In genomic region chr13:6635138-6636076, GRCm38 (mm10) we compare ENCODE assay signal across 9 mouse cellular contexts. TPM values are rescaled to one million over a fixed set of nuclear protein-coding genes. Genes with fewer than 3 reads are reported as not detected.
DNase-seq lines count a peak whose midpoint lies in the region; ATAC-seq and TF ChIP-seq lines count a peak whose summit lies in the region.
"Had no signal": no experiment of that assay in that cellular context is flagged by ENCODE, and none has a peak within 500 bp of the region (broad histone marks: within the 10 kb centered on the region; RNA-seq: fewer than 3 reads in every experiment).

No protein-coding gene starts in this region.

- H3K9ac ChIP-seq in stomach, embryonic 15.5 days, result no peak overlapping the region
- H3K9ac ChIP-seq: embryonic facial prominence, embryonic 15.5 days had no signal

- H3K4me3 ChIP-seq in brown adipose tissue, adult 24 weeks (ENCODE audit: insufficient read depth, low read depth, low read length), result no peak overlapping the region
- H3K4me3 ChIP-seq in stomach, embryonic 15.5 days (replicated peaks), result no peak overlapping the region
- H3K4me3 ChIP-seq in thymus, adult 2 months (ENCODE audit: control insufficient read depth, insufficient read depth, low read length), result no peak overlapping the region
- H3K4me3 ChIP-seq: embryonic facial prominence, embryonic 15.5 days had no signal

- WGBS in stomach, embryonic 15.5 days, result 41% methylated on average over 11 of the region's 11 CpGs
- 90% methylated on average over 11 of the region's 11 CpGs for WGBS in thymus, adult 2 months

- ATAC-seq in stomach, embryonic 15.5 days (ENCODE audit: insufficient read depth, low FRiP score, low read depth), result peak; percentile 54

- TF ChIP-seq CTCF in thymus, adult 2 months (IDR thresholded peaks at IDR 0.05; ENCODE audit: borderline replicate concordance, control insufficient read depth, extremely low read depth, insufficient read depth, low read length, poor library complexity), result no peak

- peak; percentile 41 for DNase-seq in lung, postnatal 10 days
- DNase-seq in lung, postnatal 4 days, result no peak
- peak; percentile 44 for DNase-seq in heart, postnatal 4 days
- no peak for DNase-seq in thymus, adult 2 months
- no peak for DNase-seq in layer of hippocampus, postnatal 14 days (ENCODE audit: low spot score in 2 of 2)
- DNase-seq: cerebellum, adult 18-20 months had no signal

- no peak overlapping the region for H3K4me2 ChIP-seq in stomach, embryonic 15.5 days
- H3K4me2 ChIP-seq: embryonic facial prominence, embryonic 15.5 days had no signal

- peaks cover 25% of the 10 kb centered on the region for H3K4me1 ChIP-seq in brown adipose tissue, adult 24 weeks (ENCODE audit: control insufficient read depth, insufficient read depth, insufficient read length, low read length)
- peaks cover 11% of the 10 kb centered on the region; the same call in 1 of the 2 replicates for H3K4me1 ChIP-seq in stomach, embryonic 15.5 days
- H3K4me1 ChIP-seq in thymus, adult 2 months (replicated peaks; ENCODE audit: control insufficient read depth, insufficient read depth, low read length), result peaks cover 23% of the 10 kb centered on the region

- peak overlapping the region; percentile 63 for H3K27ac ChIP-seq in brown adipose tissue, adult 24 weeks (replicated peaks; ENCODE audit: low read depth, low read length)
- peak overlapping the region; percentile 23; the same call in 1 of the 2 replicates for H3K27ac ChIP-seq in stomach, embryonic 15.5 days
- H3K27ac ChIP-seq in thymus, adult 2 months (ENCODE audit: control insufficient read depth, insufficient read depth, low read length), result no peak overlapping the region
- H3K27ac ChIP-seq: embryonic facial prominence, embryonic 15.5 days had no signal

- TF ChIP-seq POLR2A in thymus, adult 2 months (IDR thresholded peaks at IDR 0.05; ENCODE audit: control insufficient read depth, extremely low read depth, insufficient read depth, low read length, poor library complexity), result no peak

- H3K36me3 ChIP-seq in stomach, embryonic 15.5 days, result no peaks in the 10 kb centered on the region
- no peaks in the 10 kb centered on the region for H3K36me3 ChIP-seq in thymus, adult 2 months (ENCODE audit: control insufficient read depth, insufficient read depth, low read length)
- H3K36me3 ChIP-seq: embryonic facial prominence, embryonic 15.5 days had no signal

- H3K9me3 ChIP-seq in stomach, embryonic 15.5 days, result no peaks in the 10 kb centered on the region
- H3K9me3 ChIP-seq: embryonic facial prominence, embryonic 15.5 days had no signal

- no peaks in the 10 kb centered on the region for H3K27me3 ChIP-seq in stomach, embryonic 15.5 days (replicated peaks)
- no peaks in the 10 kb centered on the region for H3K27me3 ChIP-seq in thymus, adult 2 months (ENCODE audit: control insufficient read depth, insufficient read depth, low read length)
- H3K27me3 ChIP-seq: embryonic facial prominence, embryonic 15.5 days had no signal

RNA-seq across cellular contexts. Expression of gene Pfkp, which starts 13.2 kb away (rescaled TPM):
- polyA plus RNA-seq in brown adipose tissue, adult 24 weeks (2012; ENCODE audit: insufficient read depth, insufficient read length, missing spikeins), result 135 and 146 TPM in 2 replicates
- 100 to 1,000 TPM in 1 of 2 experiments, 10 to 100 TPM in 1; 96.3 to 107 TPM for total RNA-seq in heart, postnatal 4 days (2021)
- 39.8 and 51.2 TPM in 2 replicates for polyA plus RNA-seq in stomach, embryonic 15.5 days (2015; fragmentation: Nextera tagmentation; extraction: Ambion mirVana)
- 82.0 and 93.2 TPM in 2 replicates for polyA plus RNA-seq in thymus, adult 2 months (2012; rRNA removed)
- 100 to 1,000 TPM; 245 to 257 TPM for total RNA-seq in layer of hippocampus, postnatal 14 days (2021)

Comparison
In these comparisons a context has a peak if more than half of its experiments do, and no peak if none do; other contexts are left out.
1. DNase-seq: peak in lung, postnatal 10 days (single experiment) and heart, postnatal 4 days (single experiment); none in lung, postnatal 4 days (0 of 2), thymus, adult 2 months (single experiment) and layer of hippocampus, postnatal 14 days (0 of 2).